Mouse (Mus musculus): ENCODE results near the gene Defb21. TPM values are rescaled to one million over a fixed set of nuclear protein-coding genes. Genes with fewer than 3 reads are reported as not detected.

The Defb21 gene
- polyA plus RNA-seq, 1 experiment = not detected

DNA sequence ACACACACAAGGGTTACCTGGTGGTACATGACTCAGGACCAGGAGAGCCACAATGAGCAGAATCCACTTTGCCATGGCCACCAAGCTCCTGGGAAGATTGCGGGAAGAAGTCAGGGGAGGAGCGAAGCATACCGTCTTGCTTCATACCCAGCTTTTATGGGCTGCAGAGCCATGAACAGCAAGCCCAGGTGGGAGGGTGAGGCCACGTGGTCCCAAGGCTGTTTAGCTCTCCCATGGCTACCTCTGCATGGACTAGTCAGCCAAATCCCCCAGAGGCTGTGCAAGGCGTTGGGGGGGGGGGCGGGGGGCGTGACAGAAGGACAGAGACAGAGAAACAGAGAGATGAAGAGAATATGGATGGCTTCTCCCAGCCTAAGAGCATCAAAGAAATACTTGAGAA lies 50.4 kb downstream of the Defb21 start, which contains the start of gene Defb25:
Gene Defb25, minus strand, starts transcription at position 101 of the 400 bp plus-strand sequence.
- no peak within 1 kb of the TSS for H3K27ac ChIP-seq (replicated peaks; ENCODE audit: low read depth, low read length)
- no peaks in the 10 kb centered on the region for H3K4me1 ChIP-seq (ENCODE audit: control insufficient read depth, insufficient read depth, insufficient read length, low read length)
- no peak within 1 kb of the TSS for H3K4me3 ChIP-seq (ENCODE audit: insufficient read depth, low read depth, low read length)

Other genes with a start within 250 kb of the Defb21 start
- gene Rbck1, start 240.1 kb upstream of the Defb21 start, polyA plus RNA-seq (2012; ENCODE audit: insufficient read depth, insufficient read length, missing spikeins) = 38.1 and 47.7 TPM in 2 replicates
- 4.8 and 5.2 TPM in 2 replicates for gene Trib3, start 228.7 kb upstream of the Defb21 start, polyA plus RNA-seq (2012; ENCODE audit: insufficient read depth, insufficient read length, missing spikeins)
- not detected in 2 replicates for gene Nrsn2, start 196.1 kb upstream of the Defb21 start, polyA plus RNA-seq (2012; ENCODE audit: insufficient read depth, insufficient read length, missing spikeins)
- gene Sox12, start 174.7 kb upstream of the Defb21 start, polyA plus RNA-seq (2012; ENCODE audit: insufficient read depth, insufficient read length, missing spikeins) = 0.46 and 0.99 TPM in 2 replicates
- gene Zcchc3, start 157.7 kb upstream of the Defb21 start, polyA plus RNA-seq (2012; ENCODE audit: insufficient read depth, insufficient read length, missing spikeins) = 1.2 and 1.4 TPM in 2 replicates
- gene 6820408C15Rik, start 157.2 kb upstream of the Defb21 start, polyA plus RNA-seq (2012; ENCODE audit: insufficient read depth, insufficient read length, missing spikeins) = 0.71 and 0.79 TPM in 2 replicates
- not detected in 2 replicates for gene Defb23, start 108.1 kb upstream of the Defb21 start, polyA plus RNA-seq (2012; ENCODE audit: insufficient read depth, insufficient read length, missing spikeins)
- not detected in 2 replicates for gene Defb20, start 95.7 kb upstream of the Defb21 start, polyA plus RNA-seq (2012; ENCODE audit: insufficient read depth, insufficient read length, missing spikeins)
- gene Defb22, start 82.6 kb upstream of the Defb21 start, polyA plus RNA-seq (2012; ENCODE audit: insufficient read depth, insufficient read length, missing spikeins) = not detected in 2 replicates
- not detected in 2 replicates for gene Defb26, start 61.1 kb upstream of the Defb21 start, polyA plus RNA-seq (2012; ENCODE audit: insufficient read depth, insufficient read length, missing spikeins)
- gene Defb28, start 54.5 kb upstream of the Defb21 start, polyA plus RNA-seq (2012; ENCODE audit: insufficient read depth, insufficient read length, missing spikeins) = not detected in 2 replicates
- gene Defb29, start 32.6 kb upstream of the Defb21 start, polyA plus RNA-seq (2012; ENCODE audit: insufficient read depth, insufficient read length, missing spikeins) = not detected in 2 replicates
- not detected in 2 replicates for gene Gm17416, start 3.4 kb upstream of the Defb21 start, polyA plus RNA-seq (2012; ENCODE audit: insufficient read depth, insufficient read length, missing spikeins)
- gene Defb19, start 7.6 kb downstream of the Defb21 start, polyA plus RNA-seq (2012; ENCODE audit: insufficient read depth, insufficient read length, missing spikeins) = not detected in 2 replicates
- gene Defb45, start 26.7 kb downstream of the Defb21 start, polyA plus RNA-seq (2012; ENCODE audit: insufficient read depth, insufficient read length, missing spikeins) = not detected in 2 replicates
- not detected in 2 replicates for gene Defb36, start 31.6 kb downstream of the Defb21 start, polyA plus RNA-seq (2012; ENCODE audit: insufficient read depth, insufficient read length, missing spikeins)
- not detected in 2 replicates for gene Defb25, start 50.3 kb downstream of the Defb21 start, polyA plus RNA-seq (2012; ENCODE audit: insufficient read depth, insufficient read length, missing spikeins)
- 1.2 and 1.6 TPM in 2 replicates for gene Rem1, start 54.2 kb downstream of the Defb21 start, polyA plus RNA-seq (2012; ENCODE audit: insufficient read depth, insufficient read length, missing spikeins)
- gene H13, start 96.7 kb downstream of the Defb21 start, polyA plus RNA-seq (2012; ENCODE audit: insufficient read depth, insufficient read length, missing spikeins) = 54.9 and 59.2 TPM in 2 replicates
- 42.0 and 42.5 TPM in 2 replicates for gene Mcts2, start 114.3 kb downstream of the Defb21 start, polyA plus RNA-seq (2012; ENCODE audit: insufficient read depth, insufficient read length, missing spikeins)
- 48.0 and 59.8 TPM in 2 replicates for gene Id1, start 163.5 kb downstream of the Defb21 start, polyA plus RNA-seq (2012; ENCODE audit: insufficient read depth, insufficient read length, missing spikeins)
- 6.3 and 8.7 TPM in 2 replicates for gene Cox4i2, start 181.4 kb downstream of the Defb21 start, polyA plus RNA-seq (2012; ENCODE audit: insufficient read depth, insufficient read length, missing spikeins)